Mouse (Mus musculus) small intestine, adult 2 months (tissue): ENCODE results near the gene Srgap3. TPM values are rescaled to one million over a fixed set of nuclear protein-coding genes. Genes with fewer than 3 reads are reported as not detected.

Experiments
- H3K27ac ChIP-seq: fragments of 200-500 bp; 2 replicates; pipeline ENCODE4 v1.5.1; 2012; ENCODE audit warnings: low read depth, low read length, control low read depth, inconsistent platforms; ENCODE audit not compliant: insufficient read depth
- H3K27me3 ChIP-seq: fragments of 200-500 bp; 2 replicates; pipeline ENCODE4 v1.6.1; 2012; ENCODE audit warnings: mild to moderate bottlenecking, moderate library complexity, low read length, inconsistent platforms; ENCODE audit not compliant: control insufficient read depth, insufficient read depth
- H3K36me3 ChIP-seq: fragments of 200-500 bp; 2 replicates; pipeline ENCODE4 v1.6.1; 2012; ENCODE audit warnings: mild to moderate bottlenecking, low read length, control low read depth, inconsistent platforms; ENCODE audit not compliant: control insufficient read depth, insufficient read depth
- H3K4me1 ChIP-seq: fragments of 200-500 bp; 2 replicates; pipeline ENCODE4 v1.6.1; 2012; ENCODE audit warnings: low read length, inconsistent platforms, mixed read lengths; ENCODE audit not compliant: control insufficient read depth, insufficient read depth, insufficient read length
- H3K4me3 ChIP-seq: fragments of 200-500 bp; 2 replicates; pipeline ENCODE4 v1.5.1; 2012; ENCODE audit warnings: low read depth, mild to moderate bottlenecking, control low read depth, inconsistent platforms, low read length, moderate library complexity
- CTCF ChIP-seq: fragments of 200-500 bp; IDR thresholded peaks from 2 replicates; pipeline ENCODE4 v1.5.1; 2012; ENCODE audit warnings: low read depth, mild to moderate bottlenecking, control low read depth, inconsistent platforms, low read length, moderate library complexity, mixed read lengths; ENCODE audit not compliant: insufficient replicate concordance, insufficient read length; ENCODE audit errors: extremely low read depth
- POLR2A ChIP-seq: fragments of 200-500 bp; IDR thresholded peaks from 2 replicates; pipeline ENCODE4 v1.6.1; 2012; ENCODE audit warnings: low read depth, mild to moderate bottlenecking, control low read depth, inconsistent platforms, low read length, moderate library complexity
- WGBS: fragments of 180-500 bp; shearing (Covaris S2); methylation state at CpG from one replicate; pipeline ENCODE4 v1.1.7; 2018; 5-methylcytosine and 5-hydroxymethylcytosine counted together
- polyA plus RNA-seq: library from polyadenylated mRNA; depleted of rRNA; stranded (reverse); fragments of >200 nt; gene quantifications from 2 replicates; pipeline ENCODE4 v1.2.3, GENCODE M21; 2012; rRNA removed

The Srgap3 gene
- polyA plus RNA-seq, 1 experiment: 0.63 TPM

DNA sequence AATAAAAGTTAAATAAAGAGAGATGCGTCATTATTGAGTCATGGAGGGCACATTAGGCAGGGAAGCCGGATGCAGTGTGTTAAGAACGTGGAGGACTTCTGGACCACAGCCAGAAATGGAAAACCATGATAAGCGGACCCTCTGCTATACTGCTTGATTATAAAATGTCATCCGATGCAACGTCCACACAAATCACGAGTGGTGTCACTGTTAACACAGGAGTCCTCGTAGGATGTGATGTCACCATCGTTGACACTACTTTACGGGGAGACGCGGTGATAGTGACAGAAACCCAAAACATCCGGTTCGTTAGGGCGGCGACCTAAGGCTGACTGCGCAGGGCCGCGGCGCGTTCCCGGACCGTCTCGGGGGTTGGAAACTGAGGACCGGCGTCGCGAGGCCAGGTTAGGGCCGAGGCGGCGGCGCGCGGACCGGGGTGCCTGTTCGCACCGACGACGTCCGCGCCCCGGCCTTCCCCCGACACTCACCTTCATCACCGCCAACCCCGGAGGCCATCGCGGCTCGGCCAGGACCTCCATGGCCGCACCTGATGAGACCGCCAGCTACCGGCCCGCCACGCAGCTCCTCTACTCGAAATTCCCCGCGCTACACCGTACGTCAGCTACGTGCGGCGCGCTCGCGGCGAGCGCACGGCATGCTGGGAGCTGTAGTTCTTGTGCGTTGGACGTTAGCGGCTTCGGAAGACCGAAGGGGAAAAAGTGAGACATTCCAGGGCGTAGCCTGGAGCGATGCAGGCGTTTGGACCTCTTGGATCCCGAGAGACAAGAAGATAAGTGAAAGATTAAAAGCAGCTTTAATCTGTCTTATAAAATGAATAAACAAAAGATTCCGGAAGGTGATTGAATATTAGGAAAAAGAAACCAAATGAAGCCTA is 250.8 kb downstream of the Srgap3 start, which contains the start of gene Rad18:
Gene Rad18 (minus strand): TSS at position 631 of the 895 bp plus-strand sequence.
- under 1% methylated on average over 76 of the region's 77 CpGs for WGBS
- no peaks in the 10 kb centered on the region for H3K4me1 ChIP-seq
- peak within 1 kb of the TSS; percentile 55 for H3K27ac ChIP-seq
- TF ChIP-seq CTCF: no peak
- TF ChIP-seq POLR2A: peak; percentile 21; the same call in 1 of the 2 replicates
- H3K36me3 ChIP-seq: no peaks in the 10 kb centered on the region
- H3K4me3 ChIP-seq: peak within 1 kb of the TSS; percentile 88
- H3K27me3 ChIP-seq: no peaks in the 10 kb centered on the region

DNA sequence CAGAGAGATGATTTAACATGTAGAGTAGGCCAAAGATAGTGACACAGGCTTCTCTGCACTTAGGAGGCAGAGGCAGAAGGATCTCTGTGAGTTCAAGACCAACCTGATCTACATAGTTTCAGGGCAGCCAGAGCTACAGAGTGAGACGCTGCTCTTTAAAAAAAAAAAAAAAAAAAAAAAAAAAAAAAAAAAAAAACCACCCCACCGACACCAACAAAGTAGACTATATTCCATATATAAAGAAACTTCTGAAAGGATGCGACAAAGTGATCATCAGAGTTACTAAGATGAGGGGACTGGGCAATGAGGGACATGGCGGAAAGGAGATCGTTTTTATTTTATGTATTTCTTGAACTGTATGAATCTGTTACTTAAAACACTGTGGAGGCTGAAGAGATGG is 252.6 kb downstream of the Srgap3 start:
- Histone ChIP-seq H3K27me3 (no peaks in the 10 kb centered on the region), H3K36me3 (peaks cover 4% of the 10 kb centered on the region; the same call in 1 of the 2 replicates), H3K27ac (no peak overlapping the region), H3K4me3 (no peak overlapping the region), H3K4me1 (no peaks in the 10 kb centered on the region)
- TF ChIP-seq POLR2A (no peak), CTCF (no peak)
- 90% methylated on average over 5 of the region's 5 CpGs for WGBS

DNA sequence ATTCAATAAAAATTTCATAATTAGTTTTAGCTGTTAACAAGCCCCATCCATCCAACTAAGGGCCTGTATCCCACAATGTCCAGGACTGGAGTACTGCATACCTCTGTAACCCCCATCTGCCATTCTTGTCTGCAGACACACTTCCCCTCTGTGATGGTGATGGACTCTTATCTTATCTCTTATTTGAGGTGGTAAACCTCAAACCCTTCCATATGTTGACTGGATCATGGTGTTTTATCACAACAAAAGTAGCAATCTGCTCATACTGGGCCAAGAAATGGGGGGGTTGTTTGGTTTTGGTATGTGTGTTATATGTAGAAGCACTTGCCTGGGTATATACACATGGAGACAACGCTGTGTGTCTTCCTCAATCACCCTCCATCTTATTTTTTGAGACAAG is 255.5 kb downstream of the Srgap3 start:
- Histone ChIP-seq H3K27ac (no peak overlapping the region), H3K4me1 (no peaks in the 10 kb centered on the region), H3K27me3 (no peaks in the 10 kb centered on the region), H3K36me3 (peaks cover 4% of the 10 kb centered on the region; the same call in 1 of the 2 replicates), H3K4me3 (no peak overlapping the region)
- TF ChIP-seq CTCF: no peak
- no peak for TF ChIP-seq POLR2A
- 98% methylated on average over 1 of the region's 1 CpGs for WGBS

DNA sequence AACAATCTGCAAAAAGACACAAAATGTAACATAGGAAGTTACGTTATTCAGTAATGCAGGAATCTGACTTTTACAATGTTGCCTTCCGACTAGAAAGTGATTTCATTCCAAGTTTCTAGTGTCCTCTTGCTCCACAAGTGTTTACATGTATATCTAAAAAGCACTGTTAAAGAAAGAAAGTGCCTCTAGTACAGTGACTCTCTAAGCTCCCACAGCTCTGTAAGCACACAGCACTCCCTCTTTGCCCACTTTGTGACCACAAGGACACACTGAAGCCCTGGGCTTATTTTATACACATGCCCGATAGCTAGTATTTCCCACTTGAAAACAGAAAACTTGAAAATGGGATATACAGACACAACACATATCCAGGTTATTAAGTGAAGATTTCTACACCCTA is 259.0 kb downstream of the Srgap3 start:
- H3K4me3 ChIP-seq: no peak overlapping the region
- H3K27ac ChIP-seq: no peak overlapping the region
- no peaks in the 10 kb centered on the region for H3K4me1 ChIP-seq
- peaks cover 4% of the 10 kb centered on the region; the same call in 1 of the 2 replicates for H3K36me3 ChIP-seq
- WGBS: 88% methylated on average over 3 of the region's 3 CpGs
- TF ChIP-seq POLR2A (no peak), CTCF (no peak)
- H3K27me3 ChIP-seq: no peaks in the 10 kb centered on the region

DNA sequence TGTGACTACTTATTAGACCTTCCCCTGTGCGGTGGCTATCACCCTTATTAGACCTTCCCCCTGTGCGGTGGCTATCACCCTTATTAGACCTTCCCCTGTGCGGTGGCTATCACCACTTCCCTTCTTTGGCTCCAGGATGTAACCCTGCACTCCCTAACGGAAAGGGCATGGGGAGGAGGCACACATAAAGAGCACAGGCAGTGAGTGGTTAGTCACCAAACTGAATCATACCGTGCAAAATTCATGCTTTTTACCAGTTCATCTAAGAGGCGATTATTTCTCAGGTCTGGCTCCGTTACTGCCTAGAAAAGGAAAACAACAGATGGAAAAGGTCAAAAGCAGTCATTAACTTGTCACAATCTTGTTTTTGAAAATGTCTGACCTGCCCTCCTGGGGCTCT is 260.6 kb downstream of the Srgap3 start:
- H3K27ac ChIP-seq: no peak overlapping the region
- WGBS: 85% methylated on average over 7 of the region's 7 CpGs

DNA sequence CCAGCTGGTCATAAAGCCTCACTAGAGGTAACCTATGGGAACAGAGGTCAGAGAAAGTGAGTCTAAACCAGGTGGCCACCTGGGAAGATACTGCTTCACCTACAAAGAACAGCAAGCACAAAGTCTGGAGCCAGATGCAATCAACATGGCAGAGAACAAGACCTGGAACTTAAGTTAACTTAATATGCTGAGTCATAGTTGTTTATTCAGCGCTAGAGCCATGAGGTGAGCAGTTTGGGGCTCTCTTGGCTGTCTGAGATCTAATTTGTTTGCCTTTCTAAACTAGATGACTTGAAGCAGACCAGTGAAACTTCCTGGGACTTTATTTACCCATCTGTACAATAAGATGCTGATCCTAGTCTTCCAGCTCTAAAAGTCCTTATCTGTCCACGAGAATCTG is 263.0 kb downstream of the Srgap3 start:
- 68% methylated on average over 2 of the region's 2 CpGs for WGBS
- Histone ChIP-seq H3K27ac (no peak overlapping the region), H3K4me1 (no peaks in the 10 kb centered on the region), H3K36me3 (peaks cover 4% of the 10 kb centered on the region; the same call in 1 of the 2 replicates), H3K4me3 (no peak overlapping the region), H3K27me3 (no peaks in the 10 kb centered on the region)
- no peak for TF ChIP-seq POLR2A
- no peak for TF ChIP-seq CTCF

More for the DNA sequence above, 260.6 kb downstream of the Srgap3 start:
- TF ChIP-seq POLR2A: no peak
- no peak for TF ChIP-seq CTCF
- peaks cover 4% of the 10 kb centered on the region; the same call in 1 of the 2 replicates for H3K36me3 ChIP-seq
- no peak overlapping the region for H3K4me3 ChIP-seq
- no peaks in the 10 kb centered on the region for H3K4me1 ChIP-seq
- no peaks in the 10 kb centered on the region for H3K27me3 ChIP-seq

Other genes starting within 250 kb of the Srgap3 start
- gene Thumpd3, start 99.0 kb upstream of the Srgap3 start, polyA plus RNA-seq: 3.9 and 5.4 TPM in 2 replicates
- 15.3 and 25.4 TPM in 2 replicates for gene Setd5, start 130.1 kb upstream of the Srgap3 start, polyA plus RNA-seq
- gene Lhfpl4, start 248.1 kb upstream of the Srgap3 start, polyA plus RNA-seq: 0.15 and 0.43 TPM in 2 replicates